Mouse (Mus musculus) intestine, postnatal 0 days (tissue): ENCODE measurements at regions not wholly inside any gene's neighbourhood (a gene's known extent, or its start where the extent isn't known, plus 50 kb on each side); places are given as distances from the start of the nearest gene placed in this dataset.

Experiments used
- ATAC-seq: fragments of 200-750 bp; cut with Nextera tagmentation; 2 replicates; pipeline ENCODE4 v1.8.0; 2017; ENCODE audit warnings: mild to moderate bottlenecking, moderate TSS enrichment, moderate library complexity
- H3K27ac ChIP-seq: fragments of 300-500 bp; sonication (generic); 2 replicates; pipeline ENCODE4 v1.5.1; 2014; ENCODE audit warnings: mild to moderate bottlenecking, low read depth, low read length, moderate library complexity
- H3K27me3 ChIP-seq: fragments of 300-500 bp; sonication (generic); replicated peaks from 2 replicates; pipeline ENCODE4 v1.6.1; 2014; ENCODE audit warnings: low read length, mixed read lengths; ENCODE audit not compliant: control insufficient read depth, insufficient read depth
- H3K36me3 ChIP-seq: fragments of 300-500 bp; sonication (generic); 2 replicates; pipeline ENCODE4 v1.6.1; 2014; ENCODE audit warnings: mild to moderate bottlenecking, moderate library complexity; ENCODE audit not compliant: control insufficient read depth, insufficient read depth
- H3K4me1 ChIP-seq: fragments of 300-500 bp; sonication (generic); replicated peaks from 2 replicates; pipeline ENCODE4 v1.6.1; 2014; ENCODE audit warnings: antibody characterized with exemption, low read length, mixed read lengths; ENCODE audit not compliant: control insufficient read depth, insufficient read depth
- H3K4me2 ChIP-seq: fragments of 300-500 bp; sonication (generic); replicated peaks from 2 replicates; pipeline ENCODE4 v1.6.1; 2014; ENCODE audit warnings: low read depth, mild to moderate bottlenecking, moderate library complexity
- H3K4me3 ChIP-seq: fragments of 300-500 bp; sonication (generic); 2 replicates; pipeline ENCODE4 v1.5.1; 2014; ENCODE audit warnings: low read depth, low read length
- H3K9ac ChIP-seq: fragments of 300-500 bp; sonication (generic); 2 replicates; pipeline ENCODE4 v1.6.1; 2014; ENCODE audit warnings: mild to moderate bottlenecking, low read depth, low read length
- H3K9me3 ChIP-seq: fragments of 300-500 bp; sonication (generic); 2 replicates; pipeline ENCODE4 v1.6.1; 2016; ENCODE audit warnings: mixed run types; ENCODE audit not compliant: control insufficient read depth
- CTCF ChIP-seq: sonication (generic); IDR thresholded peaks from 2 replicates; pipeline ENCODE4 v1.5.1; 2016; ENCODE audit warnings: low read depth, mild to moderate bottlenecking, control low read depth, antibody characterized with exemption, moderate library complexity
- WGBS: fragments of 180-500 bp; shearing (Covaris S2); extraction: QIAGEN DNeasy Blood & Tissue Kit; methylation state at CpG from one replicate; pipeline ENCODE4 v1.1.7; 2014; 5-methylcytosine and 5-hydroxymethylcytosine counted together

GRCm38 (mm10) chr1:82038171-82038570, 194.7 kb upstream of the Gm9747 start:
- WGBS = 81% methylated on average over 4 of the region's 4 CpGs
- H3K9me3 ChIP-seq = no peaks in the 10 kb centered on the region
- no peak overlapping the region for H3K9ac ChIP-seq

GRCm38 (mm10) chr1:82038698-82039097, 194.2 kb upstream of the Gm9747 start:
- ATAC-seq = no peak
- 86% methylated on average over 1 of the region's 1 CpGs for WGBS

More at GRCm38 (mm10) chr1:82038171-82038570, 194.7 kb upstream of the Gm9747 start:
- TF ChIP-seq CTCF = no peak
- no peak overlapping the region for H3K4me3 ChIP-seq
- no peak for ATAC-seq
- H3K27me3 ChIP-seq = no peaks in the 10 kb centered on the region
- H3K4me1 ChIP-seq = no peaks in the 10 kb centered on the region
- H3K36me3 ChIP-seq = no peaks in the 10 kb centered on the region
- H3K27ac ChIP-seq = no peak overlapping the region
- no peak overlapping the region for H3K4me2 ChIP-seq

GRCm38 (mm10) chr1:82041286-82042050, 191.4 kb upstream of the Gm9747 start:
- no peak for ATAC-seq
- 60% methylated on average over 3 of the region's 3 CpGs for WGBS
- TF ChIP-seq CTCF = no peak
- Histone ChIP-seq H3K9me3 (no peaks in the 10 kb centered on the region), H3K9ac (no peak overlapping the region), H3K27ac (no peak overlapping the region), H3K27me3 (no peaks in the 10 kb centered on the region), H3K4me3 (no peak overlapping the region), H3K4me1 (no peaks in the 10 kb centered on the region), H3K4me2 (no peak overlapping the region), H3K36me3 (no peaks in the 10 kb centered on the region)

More at GRCm38 (mm10) chr1:82038698-82039097, 194.2 kb upstream of the Gm9747 start:
- Histone ChIP-seq H3K9me3 (no peaks in the 10 kb centered on the region), H3K27me3 (no peaks in the 10 kb centered on the region), H3K27ac (no peak overlapping the region), H3K4me3 (no peak overlapping the region), H3K4me1 (no peaks in the 10 kb centered on the region), H3K36me3 (no peaks in the 10 kb centered on the region), H3K4me2 (no peak overlapping the region), H3K9ac (no peak overlapping the region)
- no peak for TF ChIP-seq CTCF

- H3K4me1 ChIP-seq = no peaks in the 10 kb centered on the region
- no peak overlapping the region for H3K27ac ChIP-seq
- no peak overlapping the region for H3K4me3 ChIP-seq
- no peak for TF ChIP-seq CTCF
- H3K36me3 ChIP-seq = no peaks in the 10 kb centered on the region
- H3K4me2 ChIP-seq = no peak overlapping the region
- ATAC-seq = no peak
- WGBS = 44% methylated on average over 2 of the region's 2 CpGs
- H3K9ac ChIP-seq = no peak overlapping the region
- no peaks in the 10 kb centered on the region for H3K9me3 ChIP-seq
- H3K27me3 ChIP-seq = no peaks in the 10 kb centered on the region
These were observed 190.9 kb upstream of the Gm9747 start for GRCm38 (mm10) chr1:82042051-82042432.

- no peak for TF ChIP-seq CTCF
- no peak overlapping the region for H3K4me3 ChIP-seq
- no peaks in the 10 kb centered on the region for H3K4me1 ChIP-seq
- no peaks in the 10 kb centered on the region for H3K9me3 ChIP-seq
- WGBS = 61% methylated on average over 3 of the region's 3 CpGs
- no peak overlapping the region for H3K9ac ChIP-seq
- no peaks in the 10 kb centered on the region for H3K27me3 ChIP-seq
- no peak for ATAC-seq
- H3K4me2 ChIP-seq = no peak overlapping the region
- H3K36me3 ChIP-seq = no peaks in the 10 kb centered on the region
- H3K27ac ChIP-seq = no peak overlapping the region
These were observed 190.4 kb upstream of the Gm9747 start for GRCm38 (mm10) chr1:82042527-82042926.

GRCm38 (mm10) chr1:82066291-82066690, 166.6 kb upstream of the Gm9747 start:
- no peak for TF ChIP-seq CTCF
- H3K27me3 ChIP-seq = no peaks in the 10 kb centered on the region
- H3K9me3 ChIP-seq = no peaks in the 10 kb centered on the region
- no peak for ATAC-seq
- no peak overlapping the region for H3K9ac ChIP-seq
- no peaks in the 10 kb centered on the region for H3K4me1 ChIP-seq
- H3K36me3 ChIP-seq = no peaks in the 10 kb centered on the region
- no peak overlapping the region for H3K4me3 ChIP-seq
- no peak overlapping the region for H3K4me2 ChIP-seq
- WGBS = 85% methylated on average over 6 of the region's 6 CpGs
- no peak overlapping the region for H3K27ac ChIP-seq
